Mouse (Mus musculus): ENCODE measurements around the gene Disp3. TPM values are rescaled to one million over a fixed set of nuclear protein-coding genes. Genes with fewer than 3 reads are reported as not detected.
A peak's percentile ranks its signal among the peaks of the same experiment; 100 is the strongest.

The Disp3 gene
- polyA plus RNA-seq, 1 experiment from 2014 or later, result 0.60 TPM

DNA sequence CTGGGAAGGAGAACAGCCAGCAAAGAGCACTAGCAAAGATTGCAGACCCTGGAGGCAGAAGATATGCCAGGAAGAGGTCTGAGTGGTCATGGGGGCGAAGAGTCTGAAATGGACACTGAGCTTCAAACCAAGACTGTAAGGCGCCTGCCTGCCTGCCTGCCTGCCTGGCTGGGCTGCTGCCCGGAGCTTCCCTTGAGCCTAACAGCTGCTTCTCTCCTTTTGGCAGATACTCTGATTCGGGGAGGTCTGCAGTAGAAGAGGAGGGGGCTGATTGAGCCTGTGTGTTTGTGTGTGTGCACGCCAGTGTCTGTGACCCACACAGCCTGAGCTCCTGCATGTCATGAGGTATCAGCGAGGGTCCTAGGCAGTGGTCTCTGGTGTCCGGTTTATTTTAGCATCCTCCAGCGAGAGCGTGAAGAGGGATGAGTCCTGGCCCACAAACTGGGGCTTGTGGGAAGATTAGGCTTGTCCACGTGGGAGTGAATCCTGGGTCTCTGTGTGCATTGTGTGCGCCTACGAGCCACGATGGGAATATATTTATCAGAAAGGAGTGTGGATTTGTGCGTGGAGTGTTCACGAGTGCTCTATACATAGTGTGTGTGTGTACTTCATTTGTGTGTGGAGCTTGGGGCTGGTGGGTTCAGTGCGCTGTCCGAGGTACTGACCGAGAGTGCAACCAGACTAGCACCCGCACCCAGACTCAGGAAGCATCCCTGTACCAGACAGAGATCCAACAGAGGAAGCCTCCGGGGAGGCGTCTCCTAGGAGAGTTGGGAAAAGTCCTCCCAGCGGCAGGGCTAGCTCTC lies 1.3 kb downstream of the Disp3 start:
- H3K27ac ChIP-seq, result no peak overlapping the region
- WGBS, result 22% methylated on average over 22 of the region's 22 CpGs
- peaks cover 44% of the 10 kb centered on the region for H3K4me1 ChIP-seq
- no peaks in the 10 kb centered on the region for H3K36me3 ChIP-seq
- H3K27me3 ChIP-seq (ENCODE audit: low read depth, poor library complexity, severe bottlenecking), result peaks cover 47% of the 10 kb centered on the region
- no peaks in the 10 kb centered on the region for H3K9me3 ChIP-seq (replicated peaks)
- H3K4me3 ChIP-seq, result peak overlapping the region; percentile 58
- DNase-seq (ENCODE audit: low spot score), result peak; percentile 86

DNA sequence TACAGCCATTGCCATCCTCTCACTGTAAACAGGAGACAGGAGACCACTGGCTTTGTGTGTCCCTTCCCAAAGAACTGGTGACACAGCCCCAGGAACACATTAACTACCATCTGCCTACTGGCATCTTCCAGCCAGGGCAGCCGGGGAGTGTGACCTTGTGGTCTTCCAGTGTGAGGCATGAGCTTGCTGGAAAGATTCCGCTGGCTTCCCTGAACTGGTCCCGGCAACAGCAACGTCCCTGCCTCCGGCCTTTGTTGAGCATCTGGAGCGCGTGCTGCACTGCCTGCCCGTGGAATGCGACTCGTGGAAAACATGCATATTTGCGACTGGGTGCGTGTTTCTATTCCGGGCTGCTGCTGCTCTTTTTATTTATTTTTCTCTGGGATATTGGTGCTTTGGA lies 3.5 kb downstream of the Disp3 start:
- H3K4me3 ChIP-seq, result no peak overlapping the region
- DNase-seq (ENCODE audit: low spot score), result no peak
- H3K27me3 ChIP-seq (ENCODE audit: low read depth, poor library complexity, severe bottlenecking), result peaks cover 47% of the 10 kb centered on the region
- no peaks in the 10 kb centered on the region for H3K36me3 ChIP-seq
- H3K27ac ChIP-seq, result no peak overlapping the region
- no peaks in the 10 kb centered on the region for H3K9me3 ChIP-seq (replicated peaks)
- H3K4me1 ChIP-seq, result peaks cover 39% of the 10 kb centered on the region
- WGBS, result 65% methylated on average over 13 of the region's 13 CpGs

DNA sequence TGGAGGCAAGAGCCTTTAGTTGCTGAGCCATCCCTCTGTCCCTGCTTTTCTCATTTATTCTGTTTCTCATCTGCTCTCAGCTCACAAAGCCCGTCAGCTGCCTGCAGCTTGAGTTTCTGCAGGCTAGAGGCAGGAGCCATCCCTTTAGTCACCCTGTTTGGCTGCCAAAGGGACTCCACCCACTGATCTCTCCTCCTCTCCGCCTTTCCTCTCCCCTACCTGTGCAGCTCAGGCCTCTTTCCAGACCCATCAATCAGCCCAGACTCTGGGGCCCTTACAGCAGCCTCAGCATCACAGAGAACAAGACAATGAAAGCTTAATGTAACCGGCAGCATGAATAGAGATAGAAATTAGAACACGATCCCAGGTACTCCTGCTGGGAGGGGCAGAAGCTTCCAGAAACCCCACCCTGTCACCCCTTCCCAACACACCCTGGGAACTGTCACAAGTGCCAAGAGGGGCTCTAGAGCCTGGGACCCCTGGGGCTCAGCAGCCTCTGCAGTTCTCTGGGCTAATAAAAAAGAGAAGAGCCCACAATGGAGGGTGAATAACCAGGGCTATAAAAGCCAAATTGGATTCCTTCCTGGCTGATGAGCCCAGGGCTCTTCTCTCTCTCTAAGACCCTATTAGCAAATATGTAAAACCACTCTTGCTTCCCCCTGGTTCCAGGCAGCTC lies 10.8 kb downstream of the Disp3 start:
- no peak for DNase-seq (ENCODE audit: low spot score)
- Histone ChIP-seq H3K4me1 (no peaks in the 10 kb centered on the region), H3K36me3 (no peaks in the 10 kb centered on the region), H3K27me3 (ENCODE audit: low read depth, poor library complexity, severe bottlenecking) (peaks cover 53% of the 10 kb centered on the region), H3K27ac (no peak overlapping the region), H3K4me3 (no peak overlapping the region), H3K9me3 (replicated peaks) (no peaks in the 10 kb centered on the region)
- 19% methylated on average over 4 of the region's 4 CpGs for WGBS

DNA sequence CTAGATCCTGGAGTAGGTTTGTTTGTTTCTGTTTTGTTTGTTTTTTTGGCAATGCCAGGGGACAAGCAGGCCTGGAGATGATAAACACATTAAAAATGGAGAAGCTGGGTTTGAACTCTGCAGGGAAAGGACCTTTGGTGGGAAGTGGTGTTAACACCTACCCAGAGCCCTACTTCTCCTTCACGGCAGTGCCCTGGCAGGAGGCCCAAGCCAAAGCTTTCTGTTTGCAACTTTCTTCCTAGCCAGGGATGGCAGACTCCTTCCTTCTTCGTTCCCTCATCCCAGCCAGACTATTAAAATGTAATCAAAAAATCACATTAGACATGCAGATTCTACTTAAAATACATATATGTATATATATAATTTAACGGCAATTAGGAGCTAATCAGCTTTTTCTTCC lies 13.1 kb downstream of the Disp3 start:
- 54% methylated on average over 3 of the region's 3 CpGs for WGBS
- H3K36me3 ChIP-seq, result no peaks in the 10 kb centered on the region

DNA sequence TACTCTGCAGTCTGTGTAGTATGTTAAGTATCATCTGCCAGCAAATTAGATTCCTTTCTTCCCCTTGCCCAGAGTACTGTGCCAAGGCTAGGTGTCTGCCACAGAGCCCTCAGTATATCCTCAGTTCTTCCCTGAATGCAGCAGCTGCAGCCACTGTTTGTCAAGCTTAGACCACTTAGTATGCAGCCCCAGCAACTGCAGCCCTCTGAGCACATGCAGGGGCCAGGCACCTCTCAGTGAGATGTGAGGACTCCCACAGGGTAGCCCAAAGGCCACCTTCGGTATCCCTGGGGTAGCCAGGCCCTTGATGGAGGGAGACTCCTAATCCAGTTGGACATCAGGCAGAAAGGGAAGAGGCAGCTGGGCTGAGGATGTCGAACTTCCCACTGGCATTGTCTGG lies 14.5 kb downstream of the Disp3 start:
- H3K27me3 ChIP-seq (ENCODE audit: low read depth, poor library complexity, severe bottlenecking), result peaks cover 81% of the 10 kb centered on the region

More for the DNA sequence above, 13.1 kb downstream of the Disp3 start:
- H3K4me1 ChIP-seq, result peaks cover 7% of the 10 kb centered on the region
- H3K27me3 ChIP-seq (ENCODE audit: low read depth, poor library complexity, severe bottlenecking), result peaks cover 76% of the 10 kb centered on the region
- no peaks in the 10 kb centered on the region for H3K9me3 ChIP-seq (replicated peaks)
- H3K4me3 ChIP-seq, result no peak overlapping the region
- no peak for DNase-seq (ENCODE audit: low spot score)
- H3K27ac ChIP-seq, result no peak overlapping the region

DNA sequence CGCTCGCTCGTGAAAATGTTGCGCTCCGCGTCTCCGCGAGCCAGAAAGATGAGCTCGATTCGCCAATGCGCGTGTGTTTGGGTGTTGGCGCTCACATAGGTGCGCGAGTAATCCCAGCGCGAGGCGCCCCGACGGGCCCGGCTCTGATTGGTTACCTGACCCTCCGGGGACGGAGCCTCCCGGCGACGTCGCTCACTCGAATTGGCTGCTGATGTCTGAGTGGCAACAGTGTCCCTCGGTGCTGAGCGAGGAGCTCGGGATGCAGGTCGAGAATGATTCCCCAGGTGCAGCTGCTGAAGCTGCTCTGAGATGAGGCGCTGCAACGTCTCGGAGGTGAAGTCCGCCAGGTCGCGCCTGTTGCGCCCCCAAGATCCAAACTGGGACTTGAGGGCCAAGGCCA lies 16.1 kb downstream of the Disp3 start:
- H3K4me3 ChIP-seq, result peak overlapping the region; percentile 41
- peaks cover 72% of the 10 kb centered on the region for H3K27me3 ChIP-seq (ENCODE audit: low read depth, poor library complexity, severe bottlenecking)
- 6% methylated on average over 39 of the region's 39 CpGs for WGBS
- no peaks in the 10 kb centered on the region for H3K9me3 ChIP-seq (replicated peaks)
- H3K27ac ChIP-seq, result no peak overlapping the region
- DNase-seq (ENCODE audit: low spot score), result peak; percentile 44
- peaks cover 7% of the 10 kb centered on the region for H3K4me1 ChIP-seq
- no peaks in the 10 kb centered on the region for H3K36me3 ChIP-seq

More for the DNA sequence above, 14.5 kb downstream of the Disp3 start:
- Histone ChIP-seq H3K27ac (no peak overlapping the region), H3K4me3 (no peak overlapping the region), H3K4me1 (peaks cover 7% of the 10 kb centered on the region), H3K36me3 (no peaks in the 10 kb centered on the region), H3K9me3 (replicated peaks) (no peaks in the 10 kb centered on the region)
- DNase-seq (ENCODE audit: low spot score), result no peak
- WGBS, result 13% methylated on average over 2 of the region's 2 CpGs

DNA sequence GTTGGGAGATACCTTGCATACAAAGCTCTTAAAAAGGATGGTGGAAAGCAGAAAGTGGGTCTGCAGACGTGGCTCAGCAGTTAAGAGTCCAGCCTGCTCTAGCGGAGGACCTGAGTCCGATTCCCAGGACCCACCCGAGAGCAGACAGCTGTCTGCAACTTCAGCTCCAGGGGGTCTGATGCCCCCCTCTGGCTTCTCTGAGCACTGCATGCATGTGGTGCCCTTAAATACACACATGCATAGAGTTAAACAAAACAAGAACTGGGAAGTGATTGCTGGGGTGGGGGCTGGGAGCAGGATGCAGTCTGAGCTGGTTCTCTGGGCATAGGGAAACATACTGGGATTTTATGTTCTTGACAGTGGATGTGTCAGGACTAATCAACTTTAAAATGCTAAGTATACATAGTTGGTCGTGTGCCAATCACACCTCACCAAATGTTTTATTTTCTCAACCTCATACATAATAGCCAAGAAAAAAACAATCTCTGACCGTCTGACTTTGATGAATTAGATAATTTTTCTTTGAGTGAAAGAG lies 20.7 kb downstream of the Disp3 start:
- Histone ChIP-seq H3K9me3 (replicated peaks) (no peaks in the 10 kb centered on the region), H3K36me3 (no peaks in the 10 kb centered on the region), H3K27me3 (ENCODE audit: low read depth, poor library complexity, severe bottlenecking) (peaks cover 28% of the 10 kb centered on the region), H3K4me3 (no peak overlapping the region), H3K27ac (no peak overlapping the region), H3K4me1 (peaks cover 7% of the 10 kb centered on the region)
- no peak for DNase-seq (ENCODE audit: low spot score)
- WGBS, result 92% methylated on average over 6 of the region's 6 CpGs

DNA sequence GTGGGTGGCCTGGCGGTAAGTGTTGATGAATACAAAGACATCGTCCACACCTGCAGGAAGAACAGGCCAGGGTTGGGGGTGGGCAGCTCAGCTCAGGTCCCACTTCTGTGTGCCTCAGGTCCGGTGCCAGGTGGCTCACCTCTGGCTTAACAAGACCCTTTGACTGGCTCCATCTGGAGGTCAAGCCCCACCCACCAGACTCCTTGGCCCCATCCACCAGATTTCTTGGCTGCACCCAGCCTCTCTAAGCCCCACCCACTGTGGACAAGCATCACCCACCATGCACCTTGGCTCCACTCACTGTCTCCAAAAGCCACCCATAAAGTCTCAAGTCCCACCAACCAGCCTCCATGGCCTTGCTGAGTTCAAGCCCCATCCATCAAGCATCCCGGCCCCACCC lies 27.8 kb downstream of the Disp3 start:
- Histone ChIP-seq H3K27ac (no peak overlapping the region), H3K4me3 (no peak overlapping the region), H3K27me3 (ENCODE audit: low read depth, poor library complexity, severe bottlenecking) (0 out of 2 replicates have a peak, but pooled peaks cover 4% of the 10 kb centered on the region), H3K9me3 (replicated peaks) (no peaks in the 10 kb centered on the region), H3K4me1 (no peaks in the 10 kb centered on the region), H3K36me3 (no peaks in the 10 kb centered on the region)
- no peak for DNase-seq (ENCODE audit: low spot score)
- WGBS, result 87% methylated on average over 4 of the region's 4 CpGs

DNA sequence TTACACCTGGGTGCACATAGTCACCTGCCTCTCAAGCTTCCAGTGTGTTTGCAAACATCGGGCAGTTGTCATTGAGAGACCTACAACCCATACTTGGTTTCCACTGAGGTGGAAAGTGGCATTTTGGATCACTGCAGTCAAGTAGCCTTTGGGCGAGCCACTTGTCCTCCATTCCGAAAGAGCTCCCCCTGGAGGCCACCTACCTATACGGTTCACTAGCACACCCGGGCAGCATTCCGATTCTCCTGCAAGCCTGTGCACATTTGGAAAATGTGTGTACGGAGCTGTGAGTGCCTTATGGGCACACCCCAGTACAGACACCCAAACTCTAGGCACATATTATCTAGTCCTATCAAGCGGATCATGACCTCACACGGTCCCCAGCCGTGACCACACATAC lies 38.4 kb downstream of the Disp3 start:
- H3K4me3 ChIP-seq, result no peak overlapping the region
- H3K27me3 ChIP-seq (ENCODE audit: low read depth, poor library complexity, severe bottlenecking), result no peaks in the 10 kb centered on the region
- no peaks in the 10 kb centered on the region for H3K36me3 ChIP-seq
- no peaks in the 10 kb centered on the region for H3K9me3 ChIP-seq (replicated peaks)
- no peak overlapping the region for H3K27ac ChIP-seq
- no peaks in the 10 kb centered on the region for H3K4me1 ChIP-seq
- peak; percentile 68 for DNase-seq (ENCODE audit: low spot score)
- 40% methylated on average over 10 of the region's 10 CpGs for WGBS

DNA sequence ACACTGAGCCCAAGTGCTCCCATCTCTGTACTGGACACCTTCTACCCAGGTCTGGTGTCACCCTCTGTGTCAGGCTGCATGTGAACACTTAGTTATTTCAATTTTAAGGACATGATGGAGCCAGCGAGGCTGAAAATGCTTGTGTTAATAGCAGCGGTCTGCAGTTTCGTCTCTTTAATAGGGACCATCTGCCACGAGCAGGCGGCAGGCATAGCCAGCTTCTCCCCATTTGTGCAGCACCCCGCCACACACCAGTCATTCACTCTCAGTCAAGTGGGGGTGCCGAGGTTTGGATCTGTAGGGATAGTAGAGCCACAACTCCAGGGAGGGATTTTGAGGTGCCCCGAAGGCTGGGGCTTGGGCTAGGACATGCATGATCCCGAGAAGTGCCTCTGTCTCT lies 47.4 kb downstream of the Disp3 start:
- no peak overlapping the region for H3K27ac ChIP-seq
- no peak overlapping the region for H3K4me3 ChIP-seq
- 76% methylated on average over 9 of the region's 9 CpGs for WGBS
- no peaks in the 10 kb centered on the region for H3K36me3 ChIP-seq
- H3K4me1 ChIP-seq, result peaks cover 3% of the 10 kb centered on the region; the same call in 1 of the 2 replicates
- DNase-seq (ENCODE audit: low spot score), result no peak
- H3K9me3 ChIP-seq (replicated peaks), result no peaks in the 10 kb centered on the region
- H3K27me3 ChIP-seq (ENCODE audit: low read depth, poor library complexity, severe bottlenecking), result no peaks in the 10 kb centered on the region

DNA sequence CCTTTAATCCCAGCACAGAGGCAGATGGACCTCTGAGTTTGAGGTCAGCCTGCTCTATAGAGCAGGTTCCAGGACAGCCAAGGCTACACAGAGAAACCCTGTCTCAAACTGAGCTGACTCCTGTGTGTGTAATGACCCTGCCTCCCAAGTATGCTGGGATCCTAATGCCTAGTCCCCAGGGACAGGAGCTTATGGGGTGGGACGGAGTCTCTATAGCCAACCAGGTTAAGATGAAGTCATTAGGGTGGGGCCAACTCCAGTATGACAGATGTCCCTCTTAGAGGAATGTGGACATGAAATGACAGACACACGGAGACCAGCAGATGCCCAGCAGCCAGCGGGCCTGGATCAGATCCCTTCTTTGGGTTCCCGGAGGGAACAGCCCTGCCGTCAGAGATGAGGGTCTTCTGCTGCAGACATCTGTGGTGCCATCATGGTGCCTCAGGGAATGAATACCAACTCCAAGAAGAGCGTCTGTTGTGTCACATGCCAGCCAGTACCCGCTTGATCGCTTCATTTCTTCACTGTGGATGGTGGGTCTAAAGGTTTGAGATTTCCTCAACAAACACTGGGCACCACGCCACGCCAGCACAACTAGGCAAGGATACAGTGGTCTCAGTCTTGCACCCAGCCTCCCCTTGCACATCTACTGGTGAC lies 48.2 kb downstream of the Disp3 start:
- Histone ChIP-seq H3K9me3 (replicated peaks) (no peaks in the 10 kb centered on the region), H3K27ac (no peak overlapping the region), H3K4me1 (peaks cover 3% of the 10 kb centered on the region; the same call in 1 of the 2 replicates), H3K4me3 (no peak overlapping the region), H3K27me3 (ENCODE audit: low read depth, poor library complexity, severe bottlenecking) (no peaks in the 10 kb centered on the region), H3K36me3 (no peaks in the 10 kb centered on the region)
- 92% methylated on average over 10 of the region's 10 CpGs for WGBS
- DNase-seq (ENCODE audit: low spot score), result no peak

DNA sequence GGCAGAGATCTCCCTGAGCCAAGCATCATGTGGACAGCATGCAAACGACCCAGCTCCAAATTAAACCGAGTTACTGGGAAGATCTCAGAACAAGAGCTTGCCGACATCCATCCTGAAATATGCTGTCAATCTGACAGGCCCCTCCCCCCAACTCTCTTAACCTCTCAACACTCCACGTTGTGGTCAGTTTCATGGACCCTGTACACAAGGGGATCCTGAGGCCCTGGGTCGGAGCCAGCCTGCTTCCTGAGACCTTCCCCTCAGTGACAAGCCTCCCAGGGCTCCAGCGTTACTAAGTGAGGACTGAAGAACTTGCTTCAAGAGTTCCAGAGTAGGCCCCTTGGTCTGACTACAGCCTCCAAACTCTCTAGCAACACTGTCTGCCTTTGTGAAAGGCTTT lies 48.8 kb downstream of the Disp3 start:
- H3K4me3 ChIP-seq, result no peak overlapping the region
- no peaks in the 10 kb centered on the region for H3K36me3 ChIP-seq
- no peak for DNase-seq (ENCODE audit: low spot score)
- WGBS, result 69% methylated on average over 6 of the region's 6 CpGs
- H3K4me1 ChIP-seq, result peaks cover 3% of the 10 kb centered on the region; the same call in 1 of the 2 replicates
- H3K27me3 ChIP-seq (ENCODE audit: low read depth, poor library complexity, severe bottlenecking), result no peaks in the 10 kb centered on the region
- no peaks in the 10 kb centered on the region for H3K9me3 ChIP-seq (replicated peaks)
- H3K27ac ChIP-seq, result no peak overlapping the region

DNA sequence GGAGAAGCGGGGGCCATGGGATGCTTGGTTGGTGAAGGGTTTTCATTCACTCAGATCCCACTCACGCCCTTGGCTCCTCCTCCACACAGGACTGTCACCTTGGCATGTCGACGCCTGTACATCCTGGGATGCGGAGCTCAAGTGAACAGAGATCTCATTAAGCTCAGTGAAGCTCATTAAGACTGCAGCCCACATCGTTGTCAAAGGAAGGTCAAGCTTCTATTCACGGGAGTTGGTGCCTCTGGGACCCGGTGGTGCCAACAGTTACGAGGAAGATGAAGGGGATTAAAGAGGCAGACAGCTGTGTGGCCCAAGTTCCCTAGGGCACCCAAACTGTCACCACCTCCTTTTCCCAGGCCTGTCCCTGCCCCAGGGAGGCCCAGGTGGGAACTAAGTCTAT lies 49.5 kb downstream of the Disp3 start:
- DNase-seq (ENCODE audit: low spot score), result no peak
- Histone ChIP-seq H3K36me3 (no peaks in the 10 kb centered on the region), H3K4me3 (no peak overlapping the region), H3K27ac (no peak overlapping the region), H3K27me3 (ENCODE audit: low read depth, poor library complexity, severe bottlenecking) (no peaks in the 10 kb centered on the region), H3K9me3 (replicated peaks) (no peaks in the 10 kb centered on the region), H3K4me1 (peaks cover 3% of the 10 kb centered on the region; the same call in 1 of the 2 replicates)
- WGBS, result 70% methylated on average over 9 of the region's 9 CpGs
